Mouse (Mus musculus) urinary bladder, adult 2 months (tissue): Measurements from ENCODE around the gene Pnpla3. TPM values are rescaled to one million over a fixed set of nuclear protein-coding genes. Genes with fewer than 3 reads are reported as not detected.
"Not testable (repeated sequence)": the region's sequence is repeated elsewhere in the genome, so short reads cannot be mapped to it uniquely, and the experiment has no call there.

Source experiments
- DNase-seq: peaks from one replicate; pipeline ENCODE4 v3.0.0; 2022; ENCODE audit warnings: low spot score
- polyA plus RNA-seq: library from polyadenylated mRNA; depleted of rRNA; stranded (reverse); fragments of >200 nt; gene quantifications from 2 replicates; pipeline ENCODE4 v1.2.3, GENCODE M21; 2012; rRNA removed

Gene Pnpla3
- 10.0 and 23.6 TPM in 2 replicates for polyA plus RNA-seq

- peak; percentile 66 for DNase-seq
Observed at GRCm38 (mm10) chr15:84167600-84167999, at the start of gene Pnpla3. Pnpla3 (plus strand) TSS chr15:84167837.

- no peak for DNase-seq
Observed at GRCm38 (mm10) chr15:84120612-84121011, 47.0 kb upstream of the Pnpla3 start.

GRCm38 (mm10) chr15:84121036-84121435, 46.6 kb upstream of the Pnpla3 start:
- DNase-seq, result no peak

- DNase-seq, result no peak
Observed at GRCm38 (mm10) chr15:84123075-84123474, 44.6 kb upstream of the Pnpla3 start, which contains the start of gene Pnpla5. Pnpla5 (minus strand) TSS chr15:84123175.

- DNase-seq, result no peak
Observed at GRCm38 (mm10) chr15:84124086-84124485, 43.6 kb upstream of the Pnpla3 start.

GRCm38 (mm10) chr15:84126447-84126846, 41.2 kb upstream of the Pnpla3 start:
- no peak for DNase-seq

GRCm38 (mm10) chr15:84126871-84127270, 40.8 kb upstream of the Pnpla3 start:
- DNase-seq, result no peak

- no peak for DNase-seq
Observed at GRCm38 (mm10) chr15:84131096-84131786, 36.4 kb upstream of the Pnpla3 start.

GRCm38 (mm10) chr15:84131971-84132370, 35.7 kb upstream of the Pnpla3 start:
- no peak for DNase-seq

GRCm38 (mm10) chr15:84133440-84133839, 34.2 kb upstream of the Pnpla3 start:
- no peak for DNase-seq

- DNase-seq, result no peak
Observed at GRCm38 (mm10) chr15:84135472-84135871, 32.2 kb upstream of the Pnpla3 start.

- no peak for DNase-seq
Observed at GRCm38 (mm10) chr15:84136473-84137415, 30.9 kb upstream of the Pnpla3 start.

- DNase-seq, result no peak
Observed at GRCm38 (mm10) chr15:84139592-84140005, 28.0 kb upstream of the Pnpla3 start.

GRCm38 (mm10) chr15:84140109-84140508, 27.5 kb upstream of the Pnpla3 start:
- no peak for DNase-seq

- DNase-seq, result no peak
Observed at GRCm38 (mm10) chr15:84140929-84141328, 26.7 kb upstream of the Pnpla3 start.

- DNase-seq, result no peak
Observed at GRCm38 (mm10) chr15:84156158-84156557, 11.5 kb upstream of the Pnpla3 start.

GRCm38 (mm10) chr15:84157530-84157929, 10.1 kb upstream of the Pnpla3 start:
- DNase-seq, result not testable (repeated sequence)

GRCm38 (mm10) chr15:84161871-84162270, 5.8 kb upstream of the Pnpla3 start:
- no peak for DNase-seq

- DNase-seq, result no peak
Observed at GRCm38 (mm10) chr15:84166818-84167217, 819 bp upstream of the Pnpla3 start.

GRCm38 (mm10) chr15:84168170-84169161, 829 bp downstream of the Pnpla3 start:
- DNase-seq, result peak; percentile 27

- DNase-seq, result no peak
Observed at GRCm38 (mm10) chr15:84169511-84169910, 1.9 kb downstream of the Pnpla3 start.
